Mouse (Mus musculus): ENCODE results near the gene Haus4.

The Haus4 gene

DNA sequence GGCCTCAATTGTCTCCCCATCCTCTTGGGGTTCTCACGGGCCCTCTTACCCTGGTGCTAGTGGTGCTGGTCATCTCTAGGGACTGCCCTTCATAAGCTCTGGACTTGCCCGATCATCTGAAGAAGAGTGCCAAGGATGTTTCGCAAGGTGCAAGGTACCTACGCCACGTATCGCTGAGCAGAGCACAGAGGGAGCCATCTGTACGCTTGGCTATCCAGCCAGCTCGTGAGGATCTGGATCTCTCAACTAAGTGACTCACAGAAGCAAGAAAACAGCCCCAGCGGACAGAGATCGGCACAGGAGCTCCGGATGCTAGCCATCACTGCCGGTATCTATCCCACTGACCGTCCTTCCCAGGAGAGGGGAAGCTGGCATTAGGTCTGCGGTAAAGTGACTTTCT, 57.7 kb downstream of the Haus4 start:
- DNase-seq (ENCODE audit: low spot score in 2 of 2): no peak

DNA sequence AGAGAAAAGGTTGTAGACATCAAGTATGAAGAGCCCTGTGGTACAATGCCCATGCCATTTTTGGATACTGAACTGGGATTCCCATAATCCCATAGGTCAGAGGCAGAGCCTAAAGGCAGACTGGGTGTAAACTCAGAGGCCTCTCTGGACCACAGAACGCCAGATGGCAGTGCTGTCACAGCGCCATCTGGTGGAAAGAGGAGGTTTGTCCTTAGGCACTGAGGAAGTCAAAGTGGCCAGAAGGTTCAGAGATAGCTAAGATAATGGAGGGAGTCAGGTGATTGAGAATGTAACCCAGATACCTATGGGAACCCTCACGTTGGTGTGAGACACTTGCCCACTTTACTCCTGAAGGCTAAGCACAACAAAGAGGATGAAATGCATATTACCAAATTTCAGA, 60.2 kb downstream of the Haus4 start:
- DNase-seq (ENCODE audit: low spot score in 2 of 2): peak in 1 of 2 experiments; percentile 55

DNA sequence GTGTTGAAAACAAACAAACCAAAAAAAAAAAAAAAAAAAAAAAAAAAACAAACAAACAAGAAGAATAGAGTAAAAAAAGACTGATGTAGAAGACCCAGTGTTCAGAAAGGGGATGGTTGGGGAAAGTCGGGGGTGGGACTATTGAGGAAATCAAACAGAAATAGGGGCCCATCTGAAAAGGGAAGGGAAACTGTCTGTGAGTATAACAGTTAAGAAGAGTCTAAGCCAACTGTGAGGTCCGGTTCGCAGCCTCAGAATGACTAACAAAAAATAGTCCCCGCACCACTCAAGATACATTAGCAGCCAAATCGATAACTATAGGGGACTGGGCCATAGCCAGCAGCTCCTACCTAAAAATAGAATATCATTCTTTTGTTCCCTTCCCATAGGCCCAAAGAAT, 61.2 kb downstream of the Haus4 start:
- no peak for DNase-seq (ENCODE audit: low spot score in 2 of 2)

DNA sequence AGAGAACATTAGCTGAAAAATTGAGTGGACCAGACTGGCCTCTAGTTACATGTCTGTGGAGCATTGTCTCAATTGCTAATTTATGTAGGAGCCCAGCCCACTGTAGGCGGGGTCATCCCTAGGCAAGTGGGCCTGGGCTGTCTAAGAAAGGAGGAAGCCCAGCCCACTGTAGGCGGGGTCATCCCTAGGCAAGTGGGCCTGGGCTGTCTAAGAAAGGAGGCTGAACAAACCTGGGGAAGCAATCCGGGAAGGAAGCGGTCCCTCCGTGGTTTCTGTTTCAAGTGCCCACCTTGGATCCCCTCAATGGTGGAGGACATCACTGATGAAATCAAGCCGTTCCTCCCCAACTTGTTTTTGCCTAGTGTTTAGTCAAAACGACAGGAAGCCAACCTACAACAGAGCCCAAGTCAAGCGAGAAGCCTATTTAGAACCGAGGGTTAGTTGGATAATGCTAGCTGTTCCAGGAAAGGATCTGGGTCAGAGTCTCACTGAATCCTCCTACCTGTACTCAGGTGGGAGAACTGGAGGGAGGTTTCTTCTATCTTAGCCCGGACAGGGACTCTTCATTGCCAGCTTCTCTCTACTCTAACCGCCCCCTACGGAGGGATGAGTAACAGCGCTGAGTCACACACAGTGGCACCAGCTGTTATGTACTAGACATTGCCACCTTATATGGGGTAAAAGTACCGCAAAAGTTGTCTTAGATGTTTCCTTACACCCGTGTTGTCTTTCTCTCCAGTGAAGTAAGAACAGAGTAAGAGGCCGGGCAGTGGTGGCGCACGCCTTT, 61.9 kb downstream of the Haus4 start:
- DNase-seq (ENCODE audit: low spot score in 2 of 2): no peak
